Mouse (Mus musculus) stomach, postnatal 0 days (tissue): Measurements from ENCODE around the gene Htr3b.

Source experiments
- CTCF ChIP-seq: IDR thresholded peaks from 2 replicates; pipeline ENCODE4 v1.5.1; 2016; ENCODE audit warnings: antibody characterized with exemption, low read depth, mild to moderate bottlenecking, moderate library complexity
- EP300 ChIP-seq: optimal IDR thresholded peaks from 2 replicates; pipeline ENCODE3; 2016; ENCODE audit warnings: antibody characterized with exemption

DNA sequence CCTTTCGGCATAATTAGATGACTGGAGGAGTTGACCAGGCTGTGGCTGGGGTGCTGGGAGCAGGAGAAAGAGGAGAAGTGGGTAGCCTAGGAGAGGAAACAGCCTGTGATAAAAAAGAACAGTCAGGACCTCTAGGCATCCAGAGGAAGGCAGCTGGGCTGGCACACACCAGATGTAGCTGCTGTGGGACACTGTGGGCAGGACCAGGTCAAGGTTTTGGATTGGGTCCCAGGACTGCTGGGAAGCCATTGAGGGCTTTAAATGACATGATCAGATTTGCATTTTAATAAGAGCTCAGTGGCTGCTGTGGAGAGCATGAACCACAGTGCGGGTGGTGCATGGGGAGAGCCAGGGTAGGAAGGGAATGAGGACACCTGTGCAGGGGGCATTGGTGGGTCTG is 61.0 kb downstream of the Htr3b start:
- TF ChIP-seq CTCF (no peak), EP300 (no peak)
